Mouse (Mus musculus): ENCODE measurements around the gene Nckipsd. TPM values are rescaled to one million over a fixed set of nuclear protein-coding genes. Genes with fewer than 3 reads are reported as not detected.

Nckipsd gene
- 17.2 and 22.5 TPM in 2 replicates for polyA plus RNA-seq (2015; fragmentation: Nextera tagmentation; extraction: Ambion mirVana)

DNA sequence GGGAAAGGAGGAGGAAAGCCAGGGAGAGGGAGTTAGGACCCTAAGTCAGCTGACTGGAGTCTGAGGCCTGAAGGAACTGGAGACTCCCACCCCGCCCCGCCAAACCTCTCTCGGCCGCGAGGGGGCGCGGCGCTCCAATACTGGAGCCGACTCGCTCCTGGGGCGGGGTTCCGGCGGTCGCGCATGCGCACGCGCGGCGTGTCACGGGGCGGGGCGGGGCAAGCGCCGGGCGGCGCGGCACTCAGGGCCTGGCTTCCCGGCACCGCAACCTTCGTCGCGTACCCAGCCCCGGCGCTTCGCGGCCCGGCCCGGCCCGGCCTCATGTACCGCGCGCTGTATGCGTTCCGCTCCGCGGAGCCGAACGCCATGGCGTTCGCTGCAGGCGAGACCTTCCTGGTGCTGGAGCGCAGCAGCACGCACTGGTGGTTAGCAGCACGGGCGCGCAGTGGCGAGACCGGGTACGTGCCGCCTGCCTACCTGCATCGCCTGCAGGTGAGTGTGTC lies at the start of gene Nckipsd:
Gene Nckipsd, plus strand, starts transcription at position 206 of the 503 bp plus-strand sequence.
- no peaks in the 10 kb centered on the region for H3K9me3 ChIP-seq
- H3K27ac ChIP-seq, result 0 out of 2 replicates have a peak within 1 kb of the TSS, but pooled peaks have one; percentile 1
- H3K36me3 ChIP-seq, result peaks cover 72% of the 10 kb centered on the region
- H3K9ac ChIP-seq, result peak within 1 kb of the TSS; percentile 92
- H3K4me1 ChIP-seq, result peaks cover 14% of the 10 kb centered on the region
- peak; percentile 88 for ATAC-seq (ENCODE audit: low FRiP score, low read depth)
- no peaks in the 10 kb centered on the region for H3K27me3 ChIP-seq
- under 1% methylated on average over 57 of the region's 62 CpGs for whole genome bisulfite sequencing
- peak within 1 kb of the TSS; percentile 90 for H3K4me2 ChIP-seq (replicated peaks)
- peak within 1 kb of the TSS; percentile 81 for H3K4me3 ChIP-seq

DNA sequence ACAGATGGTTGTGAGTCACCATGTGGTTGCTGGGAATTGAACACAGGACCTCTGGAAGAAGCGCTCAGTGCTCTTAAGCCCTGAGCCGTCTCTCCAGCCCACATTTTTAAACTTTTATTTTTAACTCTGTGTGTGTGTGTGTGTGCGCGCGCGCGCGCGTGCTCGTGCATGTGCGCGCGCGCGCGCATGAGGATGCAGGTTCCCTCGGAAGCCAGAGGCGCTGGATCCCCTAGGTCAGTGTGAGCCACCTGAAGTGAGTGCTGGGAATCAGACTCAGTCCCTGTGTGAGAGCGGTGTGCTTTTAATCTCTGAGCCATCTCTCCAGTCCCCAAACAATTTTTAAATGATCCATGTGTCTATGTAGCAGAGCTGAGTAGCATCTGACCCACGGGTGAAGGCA lies 49.0 kb upstream of the Nckipsd start:
- 95% methylated on average over 20 of the region's 20 CpGs for WGBS
- no peaks in the 10 kb centered on the region for H3K36me3 ChIP-seq
- no peak overlapping the region for H3K27ac ChIP-seq
- H3K4me1 ChIP-seq, result no peaks in the 10 kb centered on the region
- ATAC-seq (ENCODE audit: low FRiP score, low read depth), result no peak
- H3K4me3 ChIP-seq, result no peak overlapping the region
- H3K9me3 ChIP-seq, result peaks cover 5% of the 10 kb centered on the region; the same call in 1 of the 2 replicates
- H3K27me3 ChIP-seq, result no peaks in the 10 kb centered on the region
- no peak overlapping the region for H3K9ac ChIP-seq
- H3K4me2 ChIP-seq (replicated peaks), result no peak overlapping the region

DNA sequence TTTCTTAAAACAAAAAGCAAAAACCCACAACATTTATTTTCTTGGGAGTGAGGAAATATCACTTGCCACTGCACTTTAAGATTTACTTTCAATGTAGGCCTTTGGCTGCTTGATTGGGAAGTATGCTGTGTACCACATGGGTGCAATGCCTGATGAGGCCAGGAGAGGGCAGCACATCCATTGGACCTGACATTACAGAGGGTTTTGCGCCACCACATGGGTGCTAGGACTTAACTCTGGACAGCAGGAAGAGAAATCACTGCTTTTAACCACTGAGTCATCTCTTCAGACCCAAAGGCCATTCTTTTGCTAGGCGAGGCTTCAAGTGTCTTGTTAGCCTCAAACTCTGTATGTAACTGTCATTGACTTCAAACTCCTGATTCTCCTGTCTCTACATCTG lies 48.4 kb upstream of the Nckipsd start:
- no peak overlapping the region for H3K9ac ChIP-seq
- H3K36me3 ChIP-seq, result no peaks in the 10 kb centered on the region
- ATAC-seq (ENCODE audit: low FRiP score, low read depth), result no peak
- H3K4me2 ChIP-seq (replicated peaks), result no peak overlapping the region
- no peaks in the 10 kb centered on the region for H3K4me1 ChIP-seq
- H3K9me3 ChIP-seq, result peaks cover 5% of the 10 kb centered on the region; the same call in 1 of the 2 replicates
- WGBS, result 66% methylated on average over 2 of the region's 2 CpGs
- no peak overlapping the region for H3K4me3 ChIP-seq
- H3K27ac ChIP-seq, result no peak overlapping the region
- H3K27me3 ChIP-seq, result no peaks in the 10 kb centered on the region

DNA sequence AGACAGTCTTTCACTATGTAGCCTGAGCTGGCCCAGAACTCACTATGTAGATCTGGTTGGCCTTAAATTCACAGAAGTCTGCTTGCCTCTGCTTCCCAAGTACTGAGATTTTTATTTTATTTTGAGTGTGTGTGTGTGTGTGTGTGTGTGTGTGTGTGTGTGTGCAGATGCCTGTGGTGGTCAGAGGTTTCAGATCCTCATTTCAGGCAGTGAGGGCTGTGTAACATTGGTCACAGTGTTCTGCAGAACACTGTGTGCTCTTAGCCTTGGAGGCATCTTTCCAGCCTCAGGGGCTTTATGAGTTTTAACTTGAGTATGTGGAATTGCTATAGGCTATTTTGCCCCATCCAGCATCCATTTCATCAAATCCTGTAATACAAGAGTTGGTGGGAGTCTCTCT lies 46.6 kb upstream of the Nckipsd start:
- no peaks in the 10 kb centered on the region for H3K27me3 ChIP-seq
- H3K9me3 ChIP-seq, result peaks cover 5% of the 10 kb centered on the region; the same call in 1 of the 2 replicates
- no peak overlapping the region for H3K9ac ChIP-seq
- H3K36me3 ChIP-seq, result no peaks in the 10 kb centered on the region
- H3K27ac ChIP-seq, result no peak overlapping the region
- ATAC-seq (ENCODE audit: low FRiP score, low read depth), result no peak
- no peak overlapping the region for H3K4me2 ChIP-seq (replicated peaks)
- H3K4me3 ChIP-seq, result no peak overlapping the region
- no peaks in the 10 kb centered on the region for H3K4me1 ChIP-seq

DNA sequence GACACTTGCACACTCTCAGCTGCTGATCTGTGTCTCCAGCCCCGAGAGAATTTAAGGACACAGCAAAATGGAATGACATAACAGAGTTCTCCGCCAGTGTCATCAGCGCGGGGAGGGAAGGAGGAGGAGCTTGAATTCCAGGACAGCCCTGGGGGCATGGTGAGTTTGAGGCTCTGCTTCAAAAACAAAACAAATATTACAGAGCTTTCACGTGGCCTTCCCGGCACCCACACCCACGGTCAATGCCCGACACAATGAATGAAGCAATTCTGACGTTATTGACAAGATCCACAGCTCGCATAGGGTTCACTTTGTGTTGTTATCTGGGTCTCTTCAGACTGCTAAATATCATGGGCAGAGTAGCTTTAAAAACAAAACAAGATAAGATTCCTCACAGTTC lies 43.2 kb upstream of the Nckipsd start:
- no peak for ATAC-seq (ENCODE audit: low FRiP score, low read depth)
- no peaks in the 10 kb centered on the region for H3K27me3 ChIP-seq
- no peak overlapping the region for H3K27ac ChIP-seq
- no peak overlapping the region for H3K4me2 ChIP-seq (replicated peaks)
- H3K9ac ChIP-seq, result no peak overlapping the region
- WGBS, result 76% methylated on average over 10 of the region's 10 CpGs
- no peak overlapping the region for H3K4me3 ChIP-seq
- no peaks in the 10 kb centered on the region for H3K9me3 ChIP-seq
- H3K4me1 ChIP-seq, result no peaks in the 10 kb centered on the region
- no peaks in the 10 kb centered on the region for H3K36me3 ChIP-seq

DNA sequence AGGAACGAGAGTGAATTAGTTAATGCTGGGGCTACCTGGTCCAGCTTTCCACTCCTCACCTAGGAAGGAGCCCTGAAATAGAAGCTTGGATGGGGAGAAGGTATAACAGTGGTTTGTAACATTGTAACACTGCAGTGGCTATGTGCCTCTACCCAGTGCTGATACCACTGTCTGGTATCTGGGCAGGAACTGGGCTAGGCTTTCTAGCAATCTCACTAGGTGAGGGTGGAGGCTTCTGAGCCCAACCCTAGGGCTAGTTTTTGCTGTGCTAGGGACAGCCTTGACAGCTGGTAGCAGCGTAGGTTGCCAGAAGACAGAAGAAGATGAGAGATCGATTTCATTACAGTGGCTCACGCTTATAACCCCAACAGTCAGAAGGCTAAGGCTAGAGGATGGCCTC lies 31.6 kb upstream of the Nckipsd start:
- Histone ChIP-seq H3K4me1 (no peaks in the 10 kb centered on the region), H3K9me3 (peaks cover 6% of the 10 kb centered on the region; the same call in 1 of the 2 replicates), H3K36me3 (no peaks in the 10 kb centered on the region), H3K9ac (no peak overlapping the region), H3K4me2 (replicated peaks) (no peak overlapping the region), H3K4me3 (no peak overlapping the region), H3K27me3 (no peaks in the 10 kb centered on the region), H3K27ac (no peak overlapping the region)
- ATAC-seq (ENCODE audit: low FRiP score, low read depth), result no peak
- WGBS, result 83% methylated on average over 4 of the region's 4 CpGs

DNA sequence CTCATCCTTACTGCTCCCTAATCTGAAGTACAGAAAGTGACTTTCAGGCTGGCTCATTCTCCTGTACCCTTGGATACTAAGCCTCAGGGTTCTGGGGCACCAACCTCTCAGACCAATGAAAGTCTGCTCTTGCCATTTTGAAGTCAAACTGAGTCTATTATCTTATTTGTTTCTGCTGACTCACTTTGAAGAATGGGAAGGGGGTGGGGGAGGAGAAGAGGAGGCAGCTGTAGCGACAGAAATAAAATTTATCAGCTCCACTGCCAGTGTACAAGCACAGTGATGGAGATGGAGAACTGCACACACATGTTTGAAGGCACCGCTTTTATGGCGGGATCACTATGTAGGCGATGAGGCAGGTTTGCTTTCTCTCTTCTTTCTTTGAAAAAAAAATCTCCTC lies 30.9 kb upstream of the Nckipsd start:
- WGBS, result 74% methylated on average over 4 of the region's 4 CpGs
- no peaks in the 10 kb centered on the region for H3K27me3 ChIP-seq

DNA sequence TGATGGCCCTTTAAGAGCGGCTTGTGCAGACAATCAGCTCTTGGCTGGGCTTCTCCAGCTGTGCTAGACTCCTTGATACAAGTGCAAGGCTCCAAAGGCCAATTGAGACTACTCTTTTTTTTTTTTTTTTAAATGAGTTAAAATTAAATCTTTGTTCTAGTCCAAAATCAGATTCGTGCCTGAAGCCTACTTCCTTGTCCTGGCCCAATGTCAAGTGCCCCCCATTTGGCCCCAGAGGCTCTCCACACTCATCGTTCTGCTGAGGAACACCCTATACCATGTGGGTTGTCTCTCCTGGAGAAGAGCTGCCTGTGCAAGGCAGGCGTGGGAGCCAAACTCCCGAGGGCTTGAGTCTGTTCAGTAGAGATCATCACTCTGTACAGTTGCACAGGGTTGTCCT lies 27.2 kb upstream of the Nckipsd start:
- Histone ChIP-seq H3K4me2 (replicated peaks) (no peak overlapping the region), H3K9me3 (no peaks in the 10 kb centered on the region), H3K27ac (no peak overlapping the region), H3K4me3 (no peak overlapping the region), H3K27me3 (no peaks in the 10 kb centered on the region), H3K4me1 (peaks cover 17% of the 10 kb centered on the region), H3K9ac (no peak overlapping the region), H3K36me3 (peaks cover under 1% of the 10 kb centered on the region; the same call in 1 of the 2 replicates)
- WGBS, result 66% methylated on average over 5 of the region's 5 CpGs
- no peak for ATAC-seq (ENCODE audit: low FRiP score, low read depth)

More for the DNA sequence above, 30.9 kb upstream of the Nckipsd start:
- Histone ChIP-seq H3K4me2 (replicated peaks) (no peak overlapping the region), H3K9ac (no peak overlapping the region), H3K27ac (no peak overlapping the region), H3K4me3 (no peak overlapping the region), H3K9me3 (peaks cover 6% of the 10 kb centered on the region; the same call in 1 of the 2 replicates), H3K4me1 (no peaks in the 10 kb centered on the region; the same call in 1 of the 2 replicates), H3K36me3 (no peaks in the 10 kb centered on the region)
- no peak for ATAC-seq (ENCODE audit: low FRiP score, low read depth)

DNA sequence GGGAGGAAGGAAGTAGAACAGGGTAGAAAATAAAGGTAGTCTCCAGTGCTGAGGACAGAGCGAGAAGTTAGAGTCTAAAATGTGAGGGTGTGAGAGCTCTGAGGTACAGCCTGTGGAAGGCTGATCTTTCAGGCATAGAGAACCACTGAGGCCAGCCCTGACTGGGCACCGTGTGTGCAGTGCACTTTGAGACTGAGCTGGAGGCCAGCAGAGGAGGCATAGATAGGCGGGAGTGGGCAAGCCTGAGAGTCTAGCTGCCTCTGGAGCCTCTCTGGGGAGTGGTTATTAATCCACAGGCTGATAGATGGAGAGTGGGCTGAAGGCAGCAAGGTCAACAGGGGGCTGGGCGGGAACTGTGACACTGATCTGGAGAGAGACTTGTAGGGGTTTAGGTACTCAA lies 26.3 kb upstream of the Nckipsd start:
- H3K4me2 ChIP-seq (replicated peaks), result no peak overlapping the region
- no peak overlapping the region for H3K9ac ChIP-seq
- 67% methylated on average over 4 of the region's 4 CpGs for WGBS
- no peaks in the 10 kb centered on the region for H3K27me3 ChIP-seq
- H3K36me3 ChIP-seq, result peaks cover 7% of the 10 kb centered on the region
- no peaks in the 10 kb centered on the region for H3K9me3 ChIP-seq
- ATAC-seq (ENCODE audit: low FRiP score, low read depth), result no peak
- H3K4me1 ChIP-seq, result peaks cover 25% of the 10 kb centered on the region
- H3K4me3 ChIP-seq, result no peak overlapping the region
- H3K27ac ChIP-seq, result no peak overlapping the region

DNA sequence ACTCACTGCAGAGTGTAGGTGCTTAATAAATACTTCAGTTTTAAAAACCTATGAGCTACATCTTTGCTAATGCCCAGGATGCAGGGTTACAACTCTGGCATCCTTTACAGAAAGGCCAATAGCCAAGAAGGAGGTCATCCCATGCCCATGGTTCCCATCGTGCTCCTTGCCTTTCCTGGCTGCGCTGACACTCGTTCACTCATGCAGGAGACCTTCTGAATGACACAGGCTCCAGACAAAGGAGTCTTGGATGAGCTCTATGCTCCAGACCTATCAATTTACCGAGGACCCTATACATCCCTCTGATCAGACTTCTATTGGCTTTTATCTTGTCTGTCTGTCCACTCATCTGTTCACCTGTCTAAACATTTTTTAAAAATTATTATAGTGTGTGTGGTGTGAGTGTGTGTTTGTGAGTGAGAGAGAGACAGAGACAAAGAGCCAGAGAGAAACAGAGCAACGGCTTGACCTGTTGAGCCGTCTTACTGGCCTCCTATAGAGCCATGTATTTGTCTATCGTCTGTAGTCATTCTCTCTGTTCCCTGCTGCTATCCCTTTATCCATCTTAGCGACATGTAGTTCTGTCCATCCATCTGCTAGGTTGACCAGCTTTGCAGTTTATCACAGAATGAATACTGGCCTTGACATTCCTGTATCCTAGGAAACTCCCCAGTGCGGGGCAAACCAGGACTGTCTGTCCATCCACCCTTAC lies 25.2 kb upstream of the Nckipsd start:
- H3K9ac ChIP-seq, result peak overlapping the region; percentile 91
- no peak; the same call in 1 of the 2 replicates for ATAC-seq (ENCODE audit: low FRiP score, low read depth)
- peak overlapping the region; percentile 64 for H3K4me3 ChIP-seq
- 34% methylated on average over 9 of the region's 9 CpGs for WGBS
- peaks cover 12% of the 10 kb centered on the region for H3K36me3 ChIP-seq
- peak overlapping the region; percentile 71 for H3K4me2 ChIP-seq (replicated peaks)
- peaks cover 36% of the 10 kb centered on the region for H3K4me1 ChIP-seq
- H3K27ac ChIP-seq, result no peak overlapping the region; the same call in 1 of the 2 replicates
- no peaks in the 10 kb centered on the region for H3K27me3 ChIP-seq
- no peaks in the 10 kb centered on the region for H3K9me3 ChIP-seq

DNA sequence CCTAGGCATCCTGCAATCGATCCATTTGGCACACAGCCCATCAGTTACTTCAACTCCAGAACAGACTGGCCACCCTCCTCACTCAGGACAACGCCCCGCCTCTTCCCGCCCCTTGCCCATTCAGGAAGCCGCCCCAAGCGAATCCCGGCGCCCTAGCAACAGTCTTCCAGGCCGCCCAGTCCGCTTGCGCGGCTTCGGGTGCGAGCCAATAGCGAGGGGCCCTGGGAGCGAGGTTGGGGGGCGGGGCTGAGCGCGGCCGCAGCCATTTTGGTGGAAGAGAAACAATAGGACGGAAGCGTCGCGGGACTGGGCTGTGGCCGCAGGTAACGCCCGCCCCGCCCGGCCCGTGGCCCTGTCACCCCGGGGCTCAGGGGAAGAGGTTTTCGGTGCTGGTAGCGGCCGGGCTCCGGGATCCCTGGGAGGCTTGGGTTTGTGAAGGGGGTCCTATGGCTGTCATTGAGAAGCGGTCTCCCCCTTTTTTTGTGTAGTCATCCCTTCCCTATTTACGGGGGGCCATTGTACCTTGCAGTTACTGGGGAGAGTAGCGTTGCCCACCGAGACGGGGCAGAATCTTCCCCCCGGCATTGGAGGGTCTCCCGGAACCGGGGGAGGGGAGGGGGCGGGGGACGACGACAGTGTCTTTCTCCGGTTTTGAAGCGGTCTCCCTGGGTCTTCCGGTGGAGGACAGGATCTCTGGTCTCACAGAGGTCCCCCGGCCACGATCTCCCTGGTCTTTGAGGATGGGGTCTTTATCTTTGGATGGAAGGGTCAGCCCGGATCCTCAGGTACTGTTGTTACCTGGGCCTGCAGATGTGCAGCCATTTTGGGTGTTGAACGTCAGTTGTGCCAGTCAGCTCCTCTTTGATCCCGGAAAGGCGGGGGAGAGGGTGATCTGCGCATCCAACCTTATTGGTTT lies 24.4 kb upstream of the Nckipsd start, which contains the start of gene Ip6k2:
Gene Ip6k2, plus strand, starts transcription at position 249 of the 916 bp plus-strand sequence.
- WGBS, result under 1% methylated on average over 56 of the region's 56 CpGs
- peak; percentile 99 for ATAC-seq (ENCODE audit: low FRiP score, low read depth)
- H3K36me3 ChIP-seq, result peaks cover 18% of the 10 kb centered on the region
- no peaks in the 10 kb centered on the region for H3K27me3 ChIP-seq
- H3K27ac ChIP-seq, result peak within 1 kb of the TSS; percentile 77
- peak within 1 kb of the TSS; percentile 76 for H3K4me2 ChIP-seq (replicated peaks)
- H3K4me1 ChIP-seq, result peaks cover 44% of the 10 kb centered on the region
- peak within 1 kb of the TSS; percentile 64 for H3K4me3 ChIP-seq
- H3K9ac ChIP-seq, result peak within 1 kb of the TSS; percentile 91
- H3K9me3 ChIP-seq, result no peaks in the 10 kb centered on the region

DNA sequence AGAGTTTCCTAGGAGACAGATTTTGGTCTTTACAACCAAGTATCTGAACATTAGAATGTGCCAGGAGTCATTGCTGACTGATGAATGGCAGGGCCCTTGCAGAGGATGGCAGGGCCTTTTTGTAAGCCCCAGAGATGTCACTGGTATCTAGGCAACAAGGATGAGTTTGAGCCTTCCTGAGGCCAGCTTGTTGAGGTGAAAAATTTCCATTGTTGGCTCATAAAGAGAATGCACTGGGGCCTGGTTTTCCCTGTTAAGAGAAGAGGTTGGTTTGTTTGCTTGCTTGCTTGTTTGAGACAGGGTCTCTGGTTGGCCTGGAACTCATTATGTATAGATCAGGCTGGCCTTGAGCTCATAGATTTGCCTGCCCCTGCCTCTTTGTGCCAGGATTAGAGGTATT lies 22.8 kb upstream of the Nckipsd start:
- Histone ChIP-seq H3K4me1 (peaks cover 56% of the 10 kb centered on the region), H3K36me3 (peaks cover 19% of the 10 kb centered on the region), H3K4me2 (replicated peaks) (peak overlapping the region; percentile 76), H3K9me3 (no peaks in the 10 kb centered on the region), H3K9ac (peak overlapping the region; percentile 91), H3K27ac (no peak overlapping the region), H3K4me3 (peak overlapping the region; percentile 64), H3K27me3 (no peaks in the 10 kb centered on the region)
- no peak for ATAC-seq (ENCODE audit: low FRiP score, low read depth)
